Mouse (Mus musculus): ENCODE results near the gene Xab2. TPM values are rescaled to one million over a fixed set of nuclear protein-coding genes. Genes with fewer than 3 reads are reported as not detected.

Xab2 gene
- polyA plus RNA-seq, 1 experiment, result 44.3 TPM

DNA sequence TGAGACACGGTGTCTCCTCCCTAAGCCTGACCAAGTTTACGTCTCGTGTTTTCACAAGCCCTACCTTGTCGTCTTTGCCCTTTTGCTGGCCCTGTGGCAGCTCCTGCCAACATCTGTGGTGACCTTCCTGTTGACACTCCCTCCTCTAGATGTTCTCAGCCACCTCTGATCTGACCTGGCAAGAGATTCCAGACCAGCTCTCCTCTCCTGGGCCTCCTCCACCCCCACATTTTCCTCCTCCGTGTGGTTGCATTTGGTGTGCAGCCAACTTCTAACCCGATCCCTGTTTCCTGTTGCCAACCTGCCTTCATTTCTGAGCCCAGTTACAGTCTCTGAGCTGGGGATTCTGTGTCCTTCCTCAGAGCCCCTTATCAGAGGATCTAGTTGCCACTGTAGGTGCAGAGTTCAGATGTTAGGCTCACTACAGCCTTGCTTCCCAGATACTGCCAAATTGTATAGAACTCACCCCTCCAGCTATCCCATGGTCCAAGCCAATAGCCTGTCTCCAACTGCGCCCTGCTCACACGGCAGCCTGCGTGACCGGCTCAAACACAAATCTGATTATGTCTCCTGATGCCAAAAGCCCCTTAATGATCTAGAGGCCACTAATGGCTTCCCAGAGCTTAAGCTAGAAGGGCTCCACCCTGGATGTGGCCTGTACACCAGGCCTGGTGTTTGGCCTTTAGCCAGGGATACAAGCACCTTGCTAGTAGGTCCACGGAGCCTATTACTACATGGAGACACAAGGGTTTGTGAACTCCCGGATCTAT lies 11.9 kb downstream of the Xab2 start:
- WGBS, result 61% methylated on average over 12 of the region's 12 CpGs
- Histone ChIP-seq H3K27me3 (ENCODE audit: control insufficient read depth, insufficient read depth, low read length) (no peaks in the 10 kb centered on the region), H3K4me3 (ENCODE audit: low read depth, low read length) (no peak overlapping the region), H3K4me1 (ENCODE audit: control insufficient read depth, insufficient read depth, insufficient read length, low read length) (no peaks in the 10 kb centered on the region), H3K36me3 (ENCODE audit: control insufficient read depth, insufficient read depth, low read length) (peaks cover 85% of the 10 kb centered on the region), H3K27ac (ENCODE audit: insufficient read depth, low read depth, low read length) (no peak overlapping the region)
- TF ChIP-seq CTCF (IDR thresholded peaks at IDR 0.05; ENCODE audit: extremely low read depth, insufficient read length, insufficient replicate concordance, low read depth, low read length) (no peak), POLR2A (IDR thresholded peaks at IDR 0.05; ENCODE audit: low read depth, low read length) (no peak)

DNA sequence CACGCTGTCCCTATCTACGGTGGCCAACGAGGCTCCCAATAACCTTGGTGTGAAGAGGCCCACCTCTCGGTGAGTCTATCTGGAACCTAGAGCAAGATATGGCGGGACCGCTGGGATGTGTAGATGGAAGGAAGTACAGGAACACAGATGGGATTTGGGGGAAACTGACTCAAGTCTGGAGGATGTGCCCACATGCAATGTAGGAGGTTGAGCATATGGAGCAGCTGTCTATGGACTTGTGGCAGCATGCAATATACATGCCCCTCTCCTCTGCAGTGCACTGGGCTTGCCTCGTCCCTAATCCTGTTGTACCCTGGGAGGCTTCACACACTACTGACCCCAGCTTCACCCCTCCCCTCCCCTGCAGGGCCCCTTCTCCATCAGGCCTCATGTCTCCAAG lies 13.3 kb downstream of the Xab2 start:
- H3K36me3 ChIP-seq (ENCODE audit: control insufficient read depth, insufficient read depth, low read length), result peaks cover 84% of the 10 kb centered on the region
- WGBS, result 89% methylated on average over 7 of the region's 7 CpGs
- H3K4me3 ChIP-seq (ENCODE audit: low read depth, low read length), result no peak overlapping the region
- no peaks in the 10 kb centered on the region for H3K27me3 ChIP-seq (ENCODE audit: control insufficient read depth, insufficient read depth, low read length)
- H3K27ac ChIP-seq (ENCODE audit: insufficient read depth, low read depth, low read length), result no peak overlapping the region
- TF ChIP-seq POLR2A (IDR thresholded peaks at IDR 0.05; ENCODE audit: low read depth, low read length) (no peak), CTCF (IDR thresholded peaks at IDR 0.05; ENCODE audit: extremely low read depth, insufficient read length, insufficient replicate concordance, low read depth, low read length) (no peak)
- no peaks in the 10 kb centered on the region for H3K4me1 ChIP-seq (ENCODE audit: control insufficient read depth, insufficient read depth, insufficient read length, low read length)

DNA sequence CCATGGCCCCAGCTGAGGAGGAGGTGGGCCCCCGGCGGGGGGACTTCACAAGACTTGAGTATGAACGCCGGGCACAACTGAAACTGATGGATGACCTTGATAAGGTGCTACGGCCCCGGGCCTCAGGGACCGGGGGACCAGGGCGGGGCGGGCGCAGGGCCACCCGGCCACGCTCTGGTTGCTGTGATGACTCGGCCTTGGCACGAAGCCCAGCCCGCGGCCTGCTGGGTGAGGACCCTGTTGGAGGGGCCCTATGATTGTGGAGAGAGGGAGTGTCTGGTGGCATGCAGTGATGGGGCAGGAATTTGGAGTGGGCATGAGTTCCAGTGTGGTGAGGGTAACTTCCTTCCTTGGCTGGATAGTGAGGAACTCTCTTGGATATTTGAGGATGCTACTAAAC lies 14.5 kb downstream of the Xab2 start:
- Histone ChIP-seq H3K4me1 (ENCODE audit: control insufficient read depth, insufficient read depth, insufficient read length, low read length) (no peaks in the 10 kb centered on the region), H3K27ac (ENCODE audit: insufficient read depth, low read depth, low read length) (no peak overlapping the region), H3K36me3 (ENCODE audit: control insufficient read depth, insufficient read depth, low read length) (peaks cover 86% of the 10 kb centered on the region), H3K27me3 (ENCODE audit: control insufficient read depth, insufficient read depth, low read length) (no peaks in the 10 kb centered on the region), H3K4me3 (ENCODE audit: low read depth, low read length) (no peak overlapping the region)
- WGBS, result 39% methylated on average over 16 of the region's 16 CpGs
- no peak for TF ChIP-seq CTCF (IDR thresholded peaks at IDR 0.05; ENCODE audit: extremely low read depth, insufficient read length, insufficient replicate concordance, low read depth, low read length)
- TF ChIP-seq POLR2A (IDR thresholded peaks at IDR 0.05; ENCODE audit: low read depth, low read length), result no peak

- no peaks in the 10 kb centered on the region for H3K4me1 ChIP-seq (ENCODE audit: control insufficient read depth, insufficient read depth, insufficient read length, low read length)
- peaks cover 80% of the 10 kb centered on the region for H3K36me3 ChIP-seq (ENCODE audit: control insufficient read depth, insufficient read depth, low read length)
- H3K27ac ChIP-seq (ENCODE audit: insufficient read depth, low read depth, low read length), result no peak overlapping the region
- TF ChIP-seq POLR2A (IDR thresholded peaks at IDR 0.05; ENCODE audit: low read depth, low read length) (no peak), CTCF (IDR thresholded peaks at IDR 0.05; ENCODE audit: extremely low read depth, insufficient read length, insufficient replicate concordance, low read depth, low read length) (no peak)
- H3K27me3 ChIP-seq (ENCODE audit: control insufficient read depth, insufficient read depth, low read length), result no peaks in the 10 kb centered on the region
- H3K4me3 ChIP-seq (ENCODE audit: low read depth, low read length), result no peak overlapping the region
- 80% methylated on average over 13 of the region's 13 CpGs for WGBS
Observed at GRCm38 (mm10) chr8:3603439-3603838, 17.7 kb downstream of the Xab2 start.

DNA sequence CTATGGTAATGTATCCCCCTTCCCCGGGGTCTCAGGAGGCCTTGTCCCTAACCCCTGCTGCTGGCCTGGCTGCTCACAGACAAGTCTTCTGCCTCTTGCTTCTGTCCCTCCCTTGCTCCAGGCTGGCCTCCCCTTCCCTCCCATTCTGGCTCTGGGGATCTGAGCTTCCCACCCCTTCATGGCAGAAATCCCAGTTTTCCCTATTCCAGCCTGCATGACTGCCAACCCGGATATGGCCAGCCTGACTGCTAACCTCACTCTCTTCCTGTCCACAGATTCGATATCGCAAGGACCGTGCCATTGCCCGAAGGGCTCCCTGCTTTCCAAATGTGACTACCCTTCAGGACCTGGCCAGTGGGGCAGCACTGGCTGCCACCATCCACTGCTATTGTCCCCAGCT lies 20.7 kb downstream of the Xab2 start:
- Histone ChIP-seq H3K27ac (ENCODE audit: insufficient read depth, low read depth, low read length) (no peak overlapping the region), H3K4me3 (ENCODE audit: low read depth, low read length) (no peak overlapping the region), H3K27me3 (ENCODE audit: control insufficient read depth, insufficient read depth, low read length) (no peaks in the 10 kb centered on the region), H3K4me1 (ENCODE audit: control insufficient read depth, insufficient read depth, insufficient read length, low read length) (no peaks in the 10 kb centered on the region), H3K36me3 (ENCODE audit: control insufficient read depth, insufficient read depth, low read length) (peaks cover 66% of the 10 kb centered on the region)
- no peak for TF ChIP-seq CTCF (IDR thresholded peaks at IDR 0.05; ENCODE audit: extremely low read depth, insufficient read length, insufficient replicate concordance, low read depth, low read length)
- 80% methylated on average over 6 of the region's 6 CpGs for WGBS

GRCm38 (mm10) chr8:3599219-3599618 lies 21.9 kb downstream of the Xab2 start:
- Histone ChIP-seq H3K4me1 (ENCODE audit: control insufficient read depth, insufficient read depth, insufficient read length, low read length) (peaks cover 3% of the 10 kb centered on the region; the same call in 1 of the 2 replicates), H3K27me3 (ENCODE audit: control insufficient read depth, insufficient read depth, low read length) (no peaks in the 10 kb centered on the region), H3K36me3 (ENCODE audit: control insufficient read depth, insufficient read depth, low read length) (peaks cover 56% of the 10 kb centered on the region), H3K4me3 (ENCODE audit: low read depth, low read length) (no peak overlapping the region), H3K27ac (ENCODE audit: insufficient read depth, low read depth, low read length) (no peak overlapping the region)
- TF ChIP-seq CTCF (IDR thresholded peaks at IDR 0.05; ENCODE audit: extremely low read depth, insufficient read length, insufficient replicate concordance, low read depth, low read length) (no peak), POLR2A (IDR thresholded peaks at IDR 0.05; ENCODE audit: low read depth, low read length) (no peak)
- WGBS, result 91% methylated on average over 1 of the region's 1 CpGs

DNA sequence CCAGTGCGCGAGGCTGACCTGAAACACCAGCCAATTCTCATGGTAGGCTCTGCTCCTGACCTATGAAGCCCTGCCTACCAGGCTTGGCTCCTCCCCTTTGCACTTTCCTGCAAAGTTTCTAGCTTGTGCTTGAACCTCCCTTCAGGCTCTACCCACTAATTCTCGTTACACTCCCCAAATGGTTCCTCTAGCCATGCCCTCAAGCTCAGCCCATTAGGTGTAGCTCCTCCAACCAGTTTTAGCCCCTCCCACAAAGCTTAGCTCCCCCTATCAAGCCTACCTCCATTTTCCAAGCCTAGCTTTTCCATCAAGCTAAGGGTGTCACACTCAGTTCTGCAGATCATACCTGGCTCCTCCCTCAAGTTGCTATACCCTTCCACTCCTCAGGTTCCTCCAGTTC lies 23.1 kb downstream of the Xab2 start:
- Histone ChIP-seq H3K4me3 (ENCODE audit: low read depth, low read length) (no peak overlapping the region), H3K27ac (ENCODE audit: insufficient read depth, low read depth, low read length) (no peak overlapping the region), H3K36me3 (ENCODE audit: control insufficient read depth, insufficient read depth, low read length) (peaks cover 45% of the 10 kb centered on the region), H3K4me1 (ENCODE audit: control insufficient read depth, insufficient read depth, insufficient read length, low read length) (peaks cover 11% of the 10 kb centered on the region; the same call in 1 of the 2 replicates), H3K27me3 (ENCODE audit: control insufficient read depth, insufficient read depth, low read length) (no peaks in the 10 kb centered on the region)
- TF ChIP-seq POLR2A (IDR thresholded peaks at IDR 0.05; ENCODE audit: low read depth, low read length) (no peak), CTCF (IDR thresholded peaks at IDR 0.05; ENCODE audit: extremely low read depth, insufficient read length, insufficient replicate concordance, low read depth, low read length) (no peak)
- WGBS, result 72% methylated on average over 3 of the region's 3 CpGs

Data from small intestine, adult 2 months (tissue).